Mouse (Mus musculus): ENCODE data around the gene Tbcel.

Gene Tbcel

DNA sequence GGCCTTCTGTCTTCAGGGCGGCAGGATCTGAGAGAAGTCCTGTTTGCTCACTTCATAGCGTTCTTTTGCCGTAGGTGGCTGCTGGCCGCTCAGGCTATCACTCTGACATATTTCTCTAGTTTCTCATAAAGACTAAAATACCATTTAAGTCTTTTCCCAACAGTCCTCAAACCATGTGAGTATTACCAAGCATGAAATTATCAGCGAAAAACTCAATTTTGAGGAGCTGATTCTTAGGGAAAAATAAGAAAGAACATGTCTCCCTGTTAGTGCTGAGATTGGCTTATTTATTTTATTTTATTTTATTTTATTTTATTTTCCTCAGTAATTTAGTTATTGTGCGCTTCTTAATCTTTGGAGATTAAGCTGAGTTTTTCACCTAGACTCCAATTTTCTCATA is at the start of gene Tbcel:
Gene Tbcel (minus strand): TSS at position 101 of the 400 bp plus-strand sequence.
- no peak for DNase-seq (ENCODE audit: low read depth, low spot score)

- DNase-seq (ENCODE audit: low read depth, low spot score) = no peak
These were observed 47.6 kb upstream of the Tbcel start for GRCm38 (mm10) chr9:42555186-42555585.

GRCm38 (mm10) chr9:42550116-42550515 is 42.5 kb upstream of the Tbcel start:
- DNase-seq (ENCODE audit: low read depth, low spot score) = peak; percentile 62

DNA sequence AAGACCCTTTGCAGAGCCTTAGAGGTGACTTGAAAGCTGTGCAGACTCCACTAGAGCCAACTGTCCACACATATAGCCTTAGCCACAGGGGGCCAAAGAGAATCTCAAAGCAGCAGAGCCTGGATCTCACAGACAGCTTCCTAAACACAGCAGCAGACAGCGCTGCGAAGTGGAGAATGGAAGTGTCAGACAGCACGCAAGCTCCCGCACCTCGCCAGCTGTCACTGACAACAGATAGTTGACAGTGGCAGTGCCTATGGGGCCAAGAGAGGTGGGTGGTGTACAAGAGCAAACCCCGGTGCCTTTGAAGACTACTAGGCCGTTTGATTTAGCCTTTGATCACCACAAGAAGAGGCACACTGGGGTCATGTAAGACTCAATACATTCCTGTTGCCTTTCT is 41.4 kb upstream of the Tbcel start:
- no peak for DNase-seq (ENCODE audit: low read depth, low spot score)

- DNase-seq (ENCODE audit: low read depth, low spot score) = no peak
These were observed 36.9 kb upstream of the Tbcel start for GRCm38 (mm10) chr9:42544521-42544920.

GRCm38 (mm10) chr9:42533491-42533890 is 25.9 kb upstream of the Tbcel start:
- DNase-seq (ENCODE audit: low read depth, low spot score) = no peak

- no peak for DNase-seq (ENCODE audit: low read depth, low spot score)
These were observed 25.4 kb upstream of the Tbcel start for GRCm38 (mm10) chr9:42533041-42533440.

GRCm38 (mm10) chr9:42531951-42532350 is 24.3 kb upstream of the Tbcel start:
- no peak for DNase-seq (ENCODE audit: low read depth, low spot score)

- DNase-seq (ENCODE audit: low read depth, low spot score) = no peak
These were observed 22.9 kb upstream of the Tbcel start for GRCm38 (mm10) chr9:42530221-42531152.

DNA sequence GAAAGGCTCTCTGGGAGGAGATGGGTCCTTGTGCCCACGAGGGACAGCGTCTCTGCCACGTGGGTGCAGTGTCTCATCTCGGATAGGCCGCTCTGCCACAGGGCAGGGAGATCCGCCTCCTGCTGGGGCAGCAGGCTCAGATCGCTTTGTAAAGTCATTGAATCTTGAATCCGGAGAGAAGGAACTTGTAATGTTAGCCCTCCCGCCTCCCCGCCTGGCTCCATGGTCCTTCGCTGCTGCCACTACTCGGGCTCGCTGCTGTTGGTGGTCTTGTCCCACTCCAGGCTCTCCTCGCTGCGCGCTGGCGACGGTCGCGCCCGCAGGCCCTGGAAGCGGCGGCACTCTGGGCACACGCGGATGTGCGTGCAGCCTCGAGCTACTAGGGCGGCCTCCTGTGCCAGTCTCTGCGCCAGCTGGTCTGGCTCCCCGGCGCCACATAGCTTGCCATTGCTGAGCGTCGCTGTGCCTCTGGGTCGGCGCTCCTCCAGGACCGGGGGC is 13.0 kb upstream of the Tbcel start:
- peak; percentile 38 for DNase-seq (ENCODE audit: low read depth, low spot score)

GRCm38 (mm10) chr9:42518163-42518562 is 10.6 kb upstream of the Tbcel start:
- no peak for DNase-seq (ENCODE audit: low read depth, low spot score)

GRCm38 (mm10) chr9:42513159-42513558 is 5.5 kb upstream of the Tbcel start:
- no peak for DNase-seq (ENCODE audit: low read depth, low spot score)

GRCm38 (mm10) chr9:42512312-42512711 is 4.7 kb upstream of the Tbcel start:
- no peak for DNase-seq (ENCODE audit: low read depth, low spot score)

DNA sequence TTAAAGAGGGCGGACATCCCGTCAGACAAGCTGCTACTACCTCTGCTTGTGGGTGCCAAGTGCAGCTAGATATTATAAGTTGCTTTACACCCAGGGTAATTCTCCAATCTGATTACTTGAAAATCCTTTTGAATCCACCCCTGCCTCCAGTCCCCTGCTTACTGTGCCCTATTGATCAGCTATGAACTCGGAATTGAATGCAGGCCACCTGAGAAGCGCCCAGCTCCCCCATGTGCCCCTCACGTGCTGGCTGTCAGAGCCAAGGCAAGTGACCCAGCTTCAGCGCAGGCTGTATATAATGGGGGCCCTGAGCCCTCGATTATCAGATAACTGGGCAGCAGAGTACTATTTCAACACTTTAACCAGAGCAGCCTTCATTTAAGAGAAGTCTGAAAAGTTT is 626 bp upstream of the Tbcel start:
- DNase-seq (ENCODE audit: low read depth, low spot score) = no peak

DNA sequence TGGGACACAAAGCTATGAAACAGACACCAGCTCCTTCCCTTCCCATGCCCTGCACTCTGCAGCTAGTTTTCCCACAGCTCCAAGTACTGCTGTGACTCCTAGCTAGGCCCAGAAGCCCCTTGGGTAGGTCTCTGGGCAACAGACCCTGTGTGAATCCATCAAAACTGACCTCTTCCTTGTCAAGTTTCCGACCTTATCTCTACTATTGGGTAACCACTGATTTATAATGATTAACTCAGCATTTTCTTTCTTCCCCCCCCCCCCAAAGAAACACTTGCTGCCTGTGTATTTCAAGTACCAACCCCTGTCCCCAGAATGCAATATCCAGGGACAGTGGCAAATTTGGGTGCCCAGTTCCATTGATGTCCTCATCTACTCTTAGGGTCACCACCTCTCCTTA is 587 bp downstream of the Tbcel start:
- DNase-seq (ENCODE audit: low read depth, low spot score) = no peak

GRCm38 (mm10) chr9:42504971-42505510 is 2.6 kb downstream of the Tbcel start:
- DNase-seq (ENCODE audit: low read depth, low spot score) = no peak

DNA sequence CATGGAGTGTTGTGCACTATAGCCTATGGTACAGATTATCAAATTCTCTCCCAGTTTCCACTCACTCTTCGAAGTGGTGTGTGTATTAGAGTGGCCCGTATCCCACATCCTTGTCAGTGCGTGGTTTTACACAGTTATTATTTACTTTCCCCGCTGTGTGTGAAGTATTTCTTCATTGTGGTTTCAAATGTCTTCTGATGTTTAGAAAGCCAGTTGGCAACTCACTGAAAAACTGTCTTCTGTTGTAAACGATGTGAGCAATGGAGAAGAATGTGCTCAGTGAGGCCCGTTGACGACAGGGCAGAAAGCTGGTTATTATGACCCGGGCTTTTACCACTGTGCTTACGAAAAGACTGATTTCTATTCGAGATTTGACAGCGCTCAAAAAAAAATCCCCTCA is 3.0 kb downstream of the Tbcel start:
- DNase-seq (ENCODE audit: low read depth, low spot score) = no peak

DNA sequence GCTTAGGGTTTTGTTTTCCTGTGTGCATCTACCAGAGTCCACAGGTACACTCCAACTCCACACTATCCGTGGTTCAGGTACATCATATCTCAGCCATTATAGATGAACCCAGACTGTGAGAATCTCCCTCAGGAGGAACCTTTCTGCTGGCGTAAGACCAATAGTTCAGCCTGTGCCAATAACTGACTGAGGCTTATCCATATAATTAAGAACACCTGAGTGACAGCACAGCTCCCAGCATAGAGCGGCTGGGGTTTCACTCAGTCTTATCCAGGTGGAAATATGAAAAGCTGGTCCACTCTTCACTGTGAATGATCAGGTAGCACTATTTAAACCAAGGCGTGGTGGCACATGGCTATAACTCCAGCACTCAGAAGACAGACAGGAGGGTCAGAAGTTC is 3.9 kb downstream of the Tbcel start:
- no peak for DNase-seq (ENCODE audit: low read depth, low spot score)

- no peak for DNase-seq (ENCODE audit: low read depth, low spot score)
These were observed 11.3 kb downstream of the Tbcel start for GRCm38 (mm10) chr9:42496296-42496695.

DNA sequence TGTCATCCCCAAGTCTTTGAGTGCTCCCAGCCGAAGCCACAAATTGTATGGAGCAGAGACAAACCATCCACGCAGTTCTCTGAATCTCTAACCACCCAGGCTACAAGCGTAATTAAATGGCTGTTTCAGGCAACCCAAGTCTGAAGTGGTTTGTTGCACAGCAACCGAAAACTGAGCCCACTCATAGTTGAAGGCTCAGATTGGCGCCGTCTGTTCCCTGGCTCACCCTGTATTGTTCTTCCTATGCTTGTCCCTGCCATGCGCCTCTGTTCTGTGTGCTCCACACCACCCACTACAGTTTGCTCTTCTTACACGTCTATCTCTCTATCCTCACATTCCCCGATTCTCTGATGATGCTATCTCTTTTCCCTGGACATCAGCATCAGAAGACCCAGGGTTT is 15.8 kb downstream of the Tbcel start:
- DNase-seq (ENCODE audit: low read depth, low spot score) = no peak

GRCm38 (mm10) chr9:42490589-42491382 is 16.8 kb downstream of the Tbcel start:
- no peak for DNase-seq (ENCODE audit: low read depth, low spot score)

- DNase-seq (ENCODE audit: low read depth, low spot score) = peak; percentile 58
These were observed 19.5 kb downstream of the Tbcel start for GRCm38 (mm10) chr9:42488071-42488470.

Data from CD4-positive, CD25-positive, alpha-beta regulatory T cell, adult 2 months (primary cell).